Mouse (Mus musculus) bone marrow macrophage, adult 2 months (primary cell): Measurements from ENCODE around the gene Akt1. TPM values are rescaled to one million over a fixed set of nuclear protein-coding genes. Genes with fewer than 3 reads are reported as not detected.

Source experiments
- H3K27ac ChIP-seq: 2 replicates; pipeline ENCODE4 v1.5.1; 2012; ENCODE audit warnings: low read depth, low read length; ENCODE audit not compliant: insufficient read depth
- H3K4me1 ChIP-seq: 2 replicates; pipeline ENCODE4 v1.6.1; 2012; ENCODE audit warnings: low read length; ENCODE audit not compliant: control insufficient read depth, insufficient read depth
- H3K4me3 ChIP-seq: 2 replicates; pipeline ENCODE4 v1.5.1; 2012; ENCODE audit warnings: mild to moderate bottlenecking, low read length, moderate library complexity; ENCODE audit not compliant: insufficient read depth
- CTCF ChIP-seq: IDR thresholded peaks from 2 replicates; pipeline ENCODE4 v1.5.1; 2012; ENCODE audit warnings: low read depth, mild to moderate bottlenecking, low read length, moderate library complexity
- POLR2A ChIP-seq: IDR thresholded peaks from 2 replicates; pipeline ENCODE4 v1.6.1; 2012; ENCODE audit warnings: mild to moderate bottlenecking, low read depth, low read length, borderline replicate concordance
- polyA plus RNA-seq: library from polyadenylated mRNA; stranded (reverse); fragments of >200 nt; gene quantifications from 2 replicates; pipeline ENCODE4 v1.2.4, GENCODE M21; 2012; ENCODE audit not compliant: missing spikeins, insufficient read depth, insufficient read length

Gene Akt1
- polyA plus RNA-seq, 1 experiment: 176 TPM

GRCm38 (mm10) chr12:112671891-112672290 lies 2.8 kb downstream of the Akt1 start:
- H3K4me1 ChIP-seq: peaks cover 52% of the 10 kb centered on the region
- TF ChIP-seq POLR2A (no peak), CTCF (no peak)
- peak overlapping the region; percentile 3; the same call in 1 of the 2 replicates for H3K4me3 ChIP-seq
- H3K27ac ChIP-seq: no peak overlapping the region

- peak overlapping the region; percentile 19 for H3K27ac ChIP-seq
- H3K4me3 ChIP-seq: no peak overlapping the region
- TF ChIP-seq POLR2A (no peak), CTCF (no peak)
- peaks cover 58% of the 10 kb centered on the region for H3K4me1 ChIP-seq
Measured at GRCm38 (mm10) chr12:112670718-112671393, 3.8 kb downstream of the Akt1 start.

GRCm38 (mm10) chr12:112667619-112668297 lies 6.9 kb downstream of the Akt1 start:
- H3K27ac ChIP-seq: peak overlapping the region; percentile 88
- H3K4me3 ChIP-seq: peak overlapping the region; percentile 50
- TF ChIP-seq CTCF (no peak), POLR2A (no peak)
- peaks cover 65% of the 10 kb centered on the region for H3K4me1 ChIP-seq

DNA sequence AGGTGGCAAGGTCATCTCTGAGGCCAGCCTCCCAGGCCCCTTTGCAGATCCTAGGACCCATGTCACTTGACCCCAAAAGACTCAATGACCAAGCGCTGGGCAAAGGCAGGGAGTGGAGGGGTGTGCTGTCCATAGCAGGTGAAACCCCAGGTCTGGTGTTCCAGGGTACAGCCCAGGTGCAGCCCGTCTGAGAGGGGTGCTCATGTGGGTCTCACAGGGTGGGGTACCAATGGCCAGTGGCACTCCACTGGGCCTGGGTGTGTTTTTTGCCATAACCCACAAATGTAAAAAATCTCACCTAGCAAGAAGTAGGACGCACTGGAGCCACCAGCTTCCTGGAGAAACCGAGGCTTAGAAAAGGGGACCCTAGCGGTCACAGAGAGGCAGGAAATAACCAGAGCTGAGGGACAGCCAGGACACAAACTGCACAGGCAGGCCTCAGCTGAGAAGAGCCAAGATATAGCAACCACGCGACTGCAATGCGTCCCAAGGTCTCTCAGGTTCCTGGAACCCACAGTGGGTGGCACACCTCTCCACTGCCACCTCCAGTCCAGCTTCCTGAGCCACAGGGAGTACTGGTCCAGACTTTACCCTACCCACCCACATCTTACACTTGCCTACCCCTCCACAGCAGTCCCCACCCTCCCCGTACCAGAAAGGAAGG lies 8.7 kb downstream of the Akt1 start:
- Histone ChIP-seq H3K4me3 (no peak overlapping the region), H3K4me1 (peaks cover 48% of the 10 kb centered on the region), H3K27ac (no peak overlapping the region)
- TF ChIP-seq POLR2A: no peak
- TF ChIP-seq CTCF: no peak

GRCm38 (mm10) chr12:112665445-112665844 lies 9.2 kb downstream of the Akt1 start:
- Histone ChIP-seq H3K4me1 (peaks cover 43% of the 10 kb centered on the region), H3K4me3 (no peak overlapping the region)
- TF ChIP-seq POLR2A (no peak), CTCF (no peak)

DNA sequence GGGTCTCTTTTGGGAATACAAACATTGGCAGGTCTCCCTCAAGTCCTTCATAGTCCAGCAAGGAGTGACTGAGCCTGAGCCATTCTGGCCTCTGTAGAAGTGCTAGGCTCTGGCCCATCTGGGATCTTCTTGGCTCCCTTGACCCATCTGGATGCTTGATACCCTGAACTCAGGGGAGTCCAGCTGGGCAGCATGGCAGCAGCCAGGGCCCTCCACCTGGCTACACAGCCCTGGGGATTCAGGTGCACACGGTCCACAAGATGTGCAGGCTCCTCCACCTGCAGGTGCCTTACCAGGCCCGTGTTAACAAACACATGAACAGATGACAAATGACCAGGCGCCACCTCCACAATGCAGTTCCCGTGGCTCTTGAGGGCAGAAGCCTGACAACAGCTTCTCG lies 10.0 kb downstream of the Akt1 start:
- H3K4me3 ChIP-seq: no peak overlapping the region
- H3K27ac ChIP-seq: no peak overlapping the region
- no peak for TF ChIP-seq CTCF
- TF ChIP-seq POLR2A: no peak
- peaks cover 35% of the 10 kb centered on the region for H3K4me1 ChIP-seq

More at GRCm38 (mm10) chr12:112665445-112665844, 9.2 kb downstream of the Akt1 start:
- H3K27ac ChIP-seq: no peak overlapping the region

- no peak overlapping the region for H3K27ac ChIP-seq
- TF ChIP-seq POLR2A: no peak
- no peak for TF ChIP-seq CTCF
- peaks cover 29% of the 10 kb centered on the region for H3K4me1 ChIP-seq
- H3K4me3 ChIP-seq: no peak overlapping the region
Measured at GRCm38 (mm10) chr12:112664124-112664523, 10.6 kb downstream of the Akt1 start.

DNA sequence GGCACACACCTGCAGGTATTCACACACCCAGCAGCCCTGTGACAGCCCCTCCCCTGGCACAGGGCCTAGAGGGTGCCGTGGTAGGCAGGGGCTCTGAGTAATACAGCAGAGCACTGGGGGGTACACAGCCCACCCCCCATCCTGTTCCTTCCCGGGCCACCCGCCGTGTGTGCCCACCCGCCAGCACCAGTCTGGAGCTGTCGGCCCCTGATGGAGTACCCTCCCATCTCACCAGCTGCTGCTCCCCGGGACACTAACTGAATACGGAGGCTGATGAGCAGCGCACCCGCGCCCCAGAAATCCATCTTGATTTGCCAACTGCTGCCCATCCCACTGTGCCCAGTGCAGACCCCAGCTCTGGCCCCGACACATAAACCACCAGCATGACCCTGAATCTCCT lies 11.0 kb downstream of the Akt1 start:
- Histone ChIP-seq H3K27ac (no peak overlapping the region), H3K4me1 (peaks cover 25% of the 10 kb centered on the region), H3K4me3 (no peak overlapping the region)
- no peak for TF ChIP-seq POLR2A
- TF ChIP-seq CTCF: no peak

- no peak for TF ChIP-seq POLR2A
- no peak for TF ChIP-seq CTCF
- Histone ChIP-seq H3K4me1 (peaks cover 21% of the 10 kb centered on the region), H3K4me3 (no peak overlapping the region), H3K27ac (no peak overlapping the region)
Measured at GRCm38 (mm10) chr12:112663303-112663702, 11.4 kb downstream of the Akt1 start.

DNA sequence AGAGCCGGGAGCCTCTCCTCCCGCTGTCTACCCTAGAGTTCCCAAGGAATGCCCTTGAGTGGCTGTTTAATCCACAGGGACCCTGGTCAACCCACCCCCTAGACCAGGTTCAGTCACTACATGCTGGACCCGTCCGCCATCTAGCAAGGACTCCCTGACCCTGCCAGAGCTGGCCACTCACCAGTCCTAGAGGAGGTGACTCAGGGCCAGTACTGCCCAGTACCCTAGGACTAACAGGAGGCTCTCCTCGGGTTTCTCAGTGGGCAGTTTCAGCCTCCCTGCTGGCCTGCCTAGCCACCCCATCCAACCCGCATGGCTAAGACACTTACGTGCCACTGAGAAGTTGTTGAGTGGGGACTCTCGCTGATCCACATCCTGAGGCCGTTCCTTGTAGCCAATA lies 12.8 kb downstream of the Akt1 start:
- Histone ChIP-seq H3K4me3 (no peak overlapping the region), H3K4me1 (peaks cover 13% of the 10 kb centered on the region), H3K27ac (no peak overlapping the region)
- TF ChIP-seq POLR2A (no peak), CTCF (no peak)
